Mouse (Mus musculus) heart, embryonic 16.5 days (tissue): ENCODE measurements at regions not wholly inside any gene's neighbourhood (a gene's known extent, or its start where the extent isn't known, plus 50 kb on each side); places are given as distances from the start of the nearest gene placed in this dataset.

Source experiments
- ATAC-seq: fragments of 200-750 bp; cut with Nextera tagmentation; replicated peaks from 2 replicates; pipeline ENCODE4 v1.8.0; 2017; ENCODE audit warnings: moderate number of reproducible peaks; ENCODE audit not compliant: insufficient read depth, low FRiP score; ENCODE audit errors: extremely low read depth
- H3K27ac ChIP-seq: fragments of 300-500 bp; sonication (generic); 2 replicates; pipeline ENCODE4 v1.5.1; 2014; ENCODE audit warnings: mild to moderate bottlenecking, low read length, control low read depth, moderate library complexity
- H3K27me3 ChIP-seq: fragments of 300-500 bp; sonication (generic); 2 replicates; pipeline ENCODE4 v1.6.1; 2014; ENCODE audit warnings: low read length, mixed read lengths; ENCODE audit not compliant: control insufficient read depth, insufficient read depth
- H3K36me3 ChIP-seq: fragments of 300-500 bp; sonication (generic); 2 replicates; pipeline ENCODE4 v1.6.1; 2014; ENCODE audit not compliant: control insufficient read depth, insufficient read depth
- H3K4me1 ChIP-seq: fragments of 300-500 bp; sonication (generic); 2 replicates; pipeline ENCODE4 v1.6.1; 2014; ENCODE audit warnings: low read length, mixed read lengths; ENCODE audit not compliant: control insufficient read depth, insufficient read depth
- H3K4me2 ChIP-seq: fragments of 300-500 bp; sonication (generic); 2 replicates; pipeline ENCODE4 v1.6.1; 2014; ENCODE audit warnings: low read depth, mild to moderate bottlenecking, control low read depth, low read length
- H3K4me3 ChIP-seq: fragments of 300-500 bp; sonication (generic); 2 replicates; pipeline ENCODE4 v1.5.1; 2014; ENCODE audit warnings: mild to moderate bottlenecking, control low read depth, low read length
- H3K9ac ChIP-seq: fragments of 300-500 bp; sonication (generic); 2 replicates; pipeline ENCODE4 v1.6.1; 2014; ENCODE audit warnings: low read length, control low read depth
- H3K9me3 ChIP-seq: fragments of 300-500 bp; sonication (generic); replicated peaks from 2 replicates; pipeline ENCODE4 v1.6.1; 2016; ENCODE audit warnings: low read length; ENCODE audit not compliant: control insufficient read depth
- WGBS: fragments of 180-500 bp; shearing (Covaris S2); extraction: QIAGEN DNeasy Blood & Tissue Kit; methylation state at CpG from one replicate; pipeline ENCODE4 v1.1.7; 2014; 5-methylcytosine and 5-hydroxymethylcytosine counted together

DNA sequence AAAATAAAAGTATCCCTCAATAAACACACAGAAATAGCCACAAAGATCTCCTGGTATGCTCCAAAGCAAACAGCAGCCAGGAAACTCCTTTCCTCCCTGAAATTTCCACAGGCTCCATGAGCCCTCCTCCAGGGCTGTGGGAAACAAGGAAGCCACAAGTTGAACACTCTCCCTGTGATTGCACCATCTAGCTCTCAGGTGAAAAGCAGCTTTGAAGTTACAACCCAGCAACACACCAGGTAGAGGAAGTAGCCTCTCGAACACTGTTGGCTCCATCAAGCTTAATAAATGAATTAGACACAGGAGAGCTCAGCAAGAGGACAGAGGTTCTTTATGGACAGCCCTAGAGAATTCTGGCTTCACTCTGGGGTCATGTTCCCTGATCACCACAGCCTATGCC lies 794.4 kb upstream of the A1bg start:
- no peak overlapping the region for H3K27ac ChIP-seq
- 52% methylated on average over 1 of the region's 1 CpGs for WGBS
- no peaks in the 10 kb centered on the region for H3K9me3 ChIP-seq
- H3K36me3 ChIP-seq: no peaks in the 10 kb centered on the region
- no peaks in the 10 kb centered on the region for H3K27me3 ChIP-seq
- peaks cover 5% of the 10 kb centered on the region; the same call in 1 of the 2 replicates for H3K4me1 ChIP-seq
- no peak overlapping the region for H3K9ac ChIP-seq
- H3K4me2 ChIP-seq: no peak overlapping the region
- no peak overlapping the region for H3K4me3 ChIP-seq
- peak; percentile 14; the same call in 1 of the 2 replicates for ATAC-seq

DNA sequence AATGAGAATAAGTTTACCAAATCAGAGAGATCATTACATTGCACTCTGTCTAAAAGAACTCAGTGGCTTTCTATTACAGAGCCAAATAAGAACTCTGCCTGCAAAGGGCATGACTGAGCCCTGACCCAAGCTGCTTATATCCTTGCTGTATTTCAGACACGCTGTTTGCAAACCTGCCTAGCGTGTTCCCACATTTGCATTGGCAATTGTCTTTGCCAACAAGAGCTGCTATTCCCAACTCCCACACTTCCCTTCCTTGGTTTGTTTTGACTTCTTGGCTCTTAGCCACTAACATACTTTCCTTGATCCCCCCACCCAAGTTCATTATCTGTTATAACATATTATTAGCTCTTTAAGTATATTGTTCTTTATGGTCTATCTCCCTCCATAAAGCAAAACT lies 791.1 kb upstream of the A1bg start:
- no peaks in the 10 kb centered on the region for H3K36me3 ChIP-seq
- WGBS: 35% methylated on average over 2 of the region's 2 CpGs
- peaks cover 5% of the 10 kb centered on the region; the same call in 1 of the 2 replicates for H3K4me1 ChIP-seq
- H3K4me2 ChIP-seq: no peak overlapping the region
- no peak overlapping the region for H3K27ac ChIP-seq
- no peaks in the 10 kb centered on the region for H3K27me3 ChIP-seq
- H3K4me3 ChIP-seq: no peak overlapping the region
- H3K9ac ChIP-seq: no peak overlapping the region
- no peak for ATAC-seq
- H3K9me3 ChIP-seq: no peaks in the 10 kb centered on the region

DNA sequence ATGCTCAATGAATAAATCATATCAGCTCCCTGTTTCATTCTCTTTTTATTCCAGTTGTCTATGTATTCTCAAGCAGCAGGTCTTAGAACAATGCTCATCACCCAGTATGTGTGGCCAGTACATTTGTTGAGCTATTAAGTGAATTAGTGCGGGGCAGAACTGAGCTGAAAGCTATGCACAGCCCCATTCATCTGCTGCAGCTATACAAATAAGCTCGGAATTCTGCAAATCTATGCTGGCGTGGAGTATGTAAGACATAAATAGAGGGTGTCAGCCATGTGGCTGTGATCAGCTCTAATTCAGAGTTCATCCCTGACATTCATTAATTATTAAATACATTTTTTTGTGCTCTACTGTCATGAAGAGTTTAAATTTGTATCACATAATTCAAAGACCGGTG lies 786.1 kb upstream of the A1bg start:
- H3K27ac ChIP-seq: no peak overlapping the region
- H3K36me3 ChIP-seq: no peaks in the 10 kb centered on the region
- peaks cover 14% of the 10 kb centered on the region for H3K4me1 ChIP-seq
- H3K9me3 ChIP-seq: no peaks in the 10 kb centered on the region
- no peak overlapping the region for H3K4me2 ChIP-seq
- no peaks in the 10 kb centered on the region for H3K27me3 ChIP-seq
- H3K4me3 ChIP-seq: no peak overlapping the region
- ATAC-seq: no peak
- 90% methylated on average over 4 of the region's 4 CpGs for WGBS
- no peak overlapping the region for H3K9ac ChIP-seq

DNA sequence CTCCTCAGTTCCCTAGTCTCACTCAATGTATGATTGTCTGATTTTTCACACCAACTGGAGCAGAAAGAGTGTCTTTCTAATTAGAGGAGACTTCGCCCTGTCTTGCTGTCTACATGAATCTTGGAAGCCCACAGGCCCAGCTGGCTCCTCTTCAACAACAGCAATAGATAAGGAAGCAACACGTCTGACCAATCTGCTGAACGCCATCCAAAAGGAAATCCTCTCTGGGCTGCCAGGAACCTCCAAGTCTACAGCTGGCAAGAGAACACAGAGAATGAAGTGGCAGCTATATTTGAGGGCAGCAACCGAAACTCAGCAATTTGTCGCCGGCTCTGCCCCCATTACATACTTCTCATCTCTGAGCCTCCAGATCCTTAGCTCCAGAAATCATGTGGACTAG lies 785.1 kb upstream of the A1bg start:
- Histone ChIP-seq H3K9me3 (no peaks in the 10 kb centered on the region), H3K36me3 (no peaks in the 10 kb centered on the region), H3K27me3 (no peaks in the 10 kb centered on the region), H3K9ac (no peak overlapping the region), H3K4me3 (no peak overlapping the region), H3K4me1 (peaks cover 13% of the 10 kb centered on the region), H3K27ac (peak overlapping the region; percentile 61; the same call in 1 of the 2 replicates), H3K4me2 (peak overlapping the region; percentile 40)
- WGBS: 11% methylated on average over 6 of the region's 6 CpGs
- ATAC-seq: peak; percentile 63

DNA sequence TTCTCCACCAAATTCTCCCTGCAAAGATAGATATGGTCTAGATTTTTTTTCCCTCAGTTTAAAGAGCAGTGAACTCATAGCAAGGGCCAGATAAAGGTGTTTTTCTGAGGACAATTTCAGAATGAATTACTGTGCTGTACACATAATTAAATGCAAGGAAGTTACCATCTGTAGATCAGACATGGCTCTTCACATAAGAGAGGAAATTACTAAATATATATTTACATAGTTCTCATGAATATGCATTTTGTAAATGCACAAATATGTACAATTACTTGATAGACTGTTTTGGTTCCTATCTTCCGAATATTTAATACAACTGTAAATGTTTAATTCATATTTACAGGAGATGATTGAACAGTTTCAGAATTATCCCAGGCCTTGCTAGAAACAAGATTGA lies 769.9 kb upstream of the A1bg start:
- Histone ChIP-seq H3K27ac (no peak overlapping the region), H3K4me3 (no peak overlapping the region), H3K4me2 (no peak overlapping the region), H3K36me3 (no peaks in the 10 kb centered on the region), H3K4me1 (no peaks in the 10 kb centered on the region), H3K9me3 (no peaks in the 10 kb centered on the region), H3K9ac (no peak overlapping the region), H3K27me3 (no peaks in the 10 kb centered on the region)
- ATAC-seq: no peak
- 92% methylated on average over 1 of the region's 1 CpGs for WGBS

DNA sequence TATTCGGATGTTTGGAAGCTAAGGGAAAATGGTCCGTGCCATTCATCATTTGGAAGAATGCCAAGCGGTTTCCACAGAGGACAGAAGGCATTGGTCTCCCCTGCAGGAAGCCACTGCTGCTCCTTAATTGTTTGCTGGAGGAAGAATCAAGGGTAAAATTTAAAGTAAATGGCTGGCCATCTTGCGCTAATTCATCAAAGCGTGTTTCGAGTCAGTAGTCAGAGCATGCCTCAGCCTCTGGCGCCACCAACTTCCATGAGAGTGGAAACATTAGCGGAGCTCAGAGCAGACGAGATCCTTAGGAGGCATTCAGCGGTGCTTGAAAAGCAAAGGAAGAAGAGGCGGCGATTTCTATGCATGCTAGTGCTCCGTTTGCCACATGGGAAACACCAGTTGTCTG lies 767.6 kb upstream of the A1bg start:
- Histone ChIP-seq H3K36me3 (no peaks in the 10 kb centered on the region), H3K4me3 (no peak overlapping the region), H3K4me2 (no peak overlapping the region), H3K4me1 (no peaks in the 10 kb centered on the region), H3K9ac (no peak overlapping the region), H3K27ac (no peak overlapping the region), H3K9me3 (no peaks in the 10 kb centered on the region), H3K27me3 (no peaks in the 10 kb centered on the region)
- WGBS: 78% methylated on average over 13 of the region's 13 CpGs
- ATAC-seq: no peak

DNA sequence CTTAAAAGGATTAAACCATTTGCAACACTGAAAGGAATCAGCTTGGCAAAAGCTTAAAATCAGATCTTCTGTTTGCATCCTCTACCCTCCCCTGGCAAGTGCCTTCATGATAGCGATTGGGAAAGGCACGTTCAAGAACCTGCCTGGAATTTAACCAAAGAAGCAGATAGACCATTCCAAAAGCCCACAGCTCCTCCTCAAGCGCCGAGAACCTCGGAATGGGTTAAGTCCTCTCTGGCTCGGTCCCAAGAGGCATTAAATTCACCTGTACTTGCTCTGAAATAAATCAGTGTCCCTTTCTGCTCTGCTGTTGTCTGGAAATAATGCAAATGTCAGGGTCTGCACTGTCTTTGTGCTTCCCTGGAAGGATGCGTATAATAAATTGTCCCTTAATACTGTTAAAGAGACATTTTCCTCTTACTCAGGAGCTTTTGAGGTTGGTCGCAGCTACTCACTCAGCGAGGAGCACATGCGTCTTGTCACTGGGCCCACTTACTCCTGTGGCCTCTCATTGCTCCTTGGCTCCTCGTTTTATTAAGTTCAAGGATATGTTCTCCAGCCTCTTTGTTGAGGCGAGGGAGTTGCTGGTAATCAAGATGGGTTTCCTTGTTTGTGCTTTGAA lies 767.1 kb upstream of the A1bg start:
- Histone ChIP-seq H3K9me3 (no peaks in the 10 kb centered on the region), H3K4me3 (no peak overlapping the region), H3K27ac (no peak overlapping the region), H3K4me2 (no peak overlapping the region), H3K36me3 (no peaks in the 10 kb centered on the region), H3K4me1 (no peaks in the 10 kb centered on the region), H3K9ac (no peak overlapping the region), H3K27me3 (no peaks in the 10 kb centered on the region)
- 84% methylated on average over 12 of the region's 12 CpGs for whole genome bisulfite sequencing
- no peak for ATAC-seq

DNA sequence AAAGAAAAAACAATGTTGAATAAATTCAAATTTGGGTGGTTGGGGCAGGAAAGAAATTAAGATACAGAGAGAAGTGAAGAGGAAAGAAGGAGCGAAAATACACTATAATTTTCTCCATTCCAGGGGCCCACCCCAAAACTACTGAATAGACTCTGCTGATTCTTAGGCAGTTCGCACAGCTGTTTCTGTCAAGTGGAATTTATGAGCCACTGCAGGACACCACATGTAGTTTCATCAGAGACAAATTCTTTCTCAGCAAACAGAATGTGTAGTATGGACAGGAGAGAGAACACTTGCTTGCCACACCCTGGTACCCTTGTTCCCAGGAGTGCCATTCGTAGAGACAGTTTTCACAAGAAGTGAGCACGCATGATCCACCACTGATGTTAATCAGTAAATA lies 760.2 kb upstream of the A1bg start:
- no peaks in the 10 kb centered on the region for H3K4me1 ChIP-seq
- no peak overlapping the region for H3K27ac ChIP-seq
- no peak overlapping the region for H3K4me3 ChIP-seq
- H3K27me3 ChIP-seq: no peaks in the 10 kb centered on the region
- 89% methylated on average over 4 of the region's 4 CpGs for WGBS
- H3K9ac ChIP-seq: no peak overlapping the region
- no peak overlapping the region for H3K4me2 ChIP-seq
- H3K9me3 ChIP-seq: no peaks in the 10 kb centered on the region
- H3K36me3 ChIP-seq: no peaks in the 10 kb centered on the region
- no peak for ATAC-seq

DNA sequence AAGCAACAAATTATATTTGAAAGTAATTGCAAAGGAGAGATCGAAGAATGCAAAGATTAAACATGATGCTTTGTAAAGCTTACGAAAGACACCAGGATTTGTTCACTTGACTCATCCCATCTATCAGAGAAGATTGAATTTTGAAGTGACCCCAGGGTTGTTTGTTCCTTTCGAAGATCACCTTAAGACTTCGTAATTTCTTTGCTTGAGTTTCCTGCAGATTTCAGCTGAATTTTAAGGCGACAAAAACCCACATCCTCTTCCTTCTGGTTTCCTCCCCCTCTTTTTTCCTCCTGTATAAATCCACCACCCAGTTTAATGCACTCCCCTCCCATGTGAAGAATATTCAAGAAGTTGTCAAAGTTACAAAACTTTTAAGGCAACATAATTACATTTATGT lies 747.7 kb upstream of the A1bg start:
- H3K9ac ChIP-seq: no peak overlapping the region
- H3K9me3 ChIP-seq: no peaks in the 10 kb centered on the region
- H3K4me3 ChIP-seq: no peak overlapping the region
- no peak overlapping the region for H3K27ac ChIP-seq
- H3K36me3 ChIP-seq: no peaks in the 10 kb centered on the region
- no peaks in the 10 kb centered on the region for H3K4me1 ChIP-seq
- 70% methylated on average over 5 of the region's 5 CpGs for WGBS
- H3K4me2 ChIP-seq: no peak overlapping the region
- no peak for ATAC-seq
- H3K27me3 ChIP-seq: no peaks in the 10 kb centered on the region
